ENCODE assay signal across 8 mouse cellular contexts in genomic region chr16:25967297-25967696, GRCm38 (mm10).
DNase-seq lines count a peak whose midpoint lies in the region; ATAC-seq and TF ChIP-seq lines count a peak whose summit lies in the region.

No protein-coding gene starts in this region.

- 11% methylated on average over 3 of the region's 3 CpGs for WGBS in bone marrow, adult 2 months
- 21% methylated on average over 3 of the region's 3 CpGs for WGBS in limb, embryonic 10.5 days

- TF ChIP-seq POLR2A in bone marrow, adult 2 months (IDR thresholded peaks at IDR 0.05; ENCODE audit: borderline replicate concordance, control insufficient read depth, low read depth, low read length) = no peak

- ATAC-seq in erythroid progenitor cell, adult 5-6 weeks (replicated peaks; ENCODE audit: low FRiP score, poor library complexity, severe bottlenecking) = 0 out of 2 replicates have a peak, but pooled peaks have one; percentile 42

- no peaks in the 10 kb centered on the region for H3K27me3 ChIP-seq in limb, embryonic 10.5 days (ENCODE audit: low read depth, poor library complexity, severe bottlenecking)

- no peak overlapping the region for H3K4me3 ChIP-seq in bone marrow, adult 2 months (replicated peaks; ENCODE audit: control insufficient read depth, low read depth, low read length)
- no peak overlapping the region for H3K4me3 ChIP-seq in limb, embryonic 10.5 days

- peak; percentile 76 for DNase-seq in testis, postnatal 10 days (ENCODE audit: low spot score)
- no peak for DNase-seq in testis, postnatal 14 days (ENCODE audit: low spot score)
- DNase-seq in induced T-regulatory cell, adult 2 months (ENCODE audit: low read depth) = peak; percentile 68
- DNase-seq in limb, embryonic 10.5 days (ENCODE audit: low spot score) = peak; percentile 68
- DNase-seq in neural tube, embryonic 10.5 days (ENCODE audit: extremely low spot score, low spot score) = peak; percentile 64
- peak; percentile 41 for DNase-seq in thymus, postnatal 14 days

- no peaks in the 10 kb centered on the region for H3K9me3 ChIP-seq in limb, embryonic 10.5 days (replicated peaks)

- H3K4me1 ChIP-seq in bone marrow, adult 2 months (ENCODE audit: control insufficient read depth, insufficient read depth, low read length) = no peaks in the 10 kb centered on the region
- no peaks in the 10 kb centered on the region for H3K4me1 ChIP-seq in limb, embryonic 10.5 days

- peak; percentile 24; the same call in 1 of the 2 replicates for TF ChIP-seq CTCF in bone marrow, adult 2 months (IDR thresholded peaks at IDR 0.05; ENCODE audit: control insufficient read depth, insufficient read depth, low read length)

- H3K27ac ChIP-seq in bone marrow, adult 2 months (ENCODE audit: control insufficient read depth, insufficient read depth, low read depth, low read length, poor library complexity) = no peak overlapping the region
- no peak overlapping the region for H3K27ac ChIP-seq in limb, embryonic 10.5 days

- H3K36me3 ChIP-seq in limb, embryonic 10.5 days = no peaks in the 10 kb centered on the region
